Comparison of ENCODE assay signal across 9 mouse cellular contexts in the genomic region with DNA sequence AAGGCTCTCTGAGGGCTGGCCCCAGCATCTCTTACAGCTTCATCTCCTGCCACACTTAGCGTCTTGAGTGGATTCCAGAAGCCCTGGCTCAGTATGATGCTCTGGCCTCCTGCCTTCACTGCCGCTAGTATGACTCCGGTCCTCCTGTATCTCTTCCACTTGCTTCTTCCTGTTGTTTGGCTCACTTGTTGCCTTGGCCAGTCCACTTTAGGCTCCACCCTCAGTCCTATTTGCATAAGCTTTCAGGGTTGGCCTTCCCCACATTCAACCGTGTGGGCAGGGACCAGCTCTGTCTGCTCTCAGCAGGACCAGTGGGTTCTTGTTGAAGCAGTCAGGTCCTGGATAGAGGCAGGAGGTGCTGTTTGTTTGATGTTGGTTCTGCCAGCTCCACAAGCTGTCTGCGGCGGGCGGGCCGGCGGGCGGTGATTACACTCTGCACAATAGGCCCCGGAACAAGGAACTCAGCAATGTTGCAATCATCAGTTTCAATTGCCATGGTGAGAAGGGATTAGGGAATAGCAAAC.
DNase-seq lines count a peak whose midpoint lies in the region; ATAC-seq and TF ChIP-seq lines count a peak whose summit lies in the region.
"Had no signal": no experiment of that assay in that cellular context is flagged by ENCODE, and none has a peak within 500 bp of the region (broad histone marks: within the 10 kb centered on the region; RNA-seq: fewer than 3 reads in every experiment).

No protein-coding gene starts in this region.

- no peaks in the 10 kb centered on the region for H3K9me3 ChIP-seq in embryonic facial prominence, embryonic 14.5 days (ENCODE audit: control insufficient read depth, low read length)
- no peaks in the 10 kb centered on the region for H3K9me3 ChIP-seq in heart, embryonic 14.5 days (ENCODE audit: control insufficient read depth, low read length)
- no peaks in the 10 kb centered on the region for H3K9me3 ChIP-seq in kidney, embryonic 16.5 days (ENCODE audit: low read length)

- no peak overlapping the region for H3K4me3 ChIP-seq in embryonic facial prominence, embryonic 14.5 days (ENCODE audit: low read depth, low read length)
- peak overlapping the region in 1 of 2 experiments; percentile 13; a peak in 2 of 4 replicates for H3K4me3 ChIP-seq in heart, embryonic 14.5 days (ENCODE audit: control insufficient read depth in 1 of 2, insufficient read depth in 1 of 2, low read depth in 1 of 2, low read length in 2 of 2)
- peak overlapping the region; percentile 15 for H3K4me3 ChIP-seq in kidney, embryonic 16.5 days (ENCODE audit: low read length)
- H3K4me3 ChIP-seq in lung, adult 2 months (replicated peaks; ENCODE audit: extremely low read depth, low read depth, low read length), result no peak overlapping the region

- ATAC-seq in embryonic facial prominence, embryonic 14.5 days (ENCODE audit: low read depth), result peak; percentile 82
- ATAC-seq in heart, embryonic 14.5 days (ENCODE audit: insufficient number of reproducible peaks, insufficient read depth, low FRiP score, low read depth), result peak; percentile 44
- ATAC-seq in kidney, embryonic 16.5 days (ENCODE audit: low FRiP score, low TSS enrichment), result peak; percentile 97

- 6% methylated on average over 11 of the region's 11 CpGs for WGBS in embryonic facial prominence, embryonic 14.5 days
- 0% methylated on average over 11 of the region's 11 CpGs for WGBS in heart, embryonic 14.5 days
- WGBS in kidney, embryonic 16.5 days, result under 1% methylated on average over 11 of the region's 11 CpGs
- WGBS in lung, adult 2 months, result 3% methylated on average over 11 of the region's 11 CpGs

- DNase-seq in left cerebral cortex, postnatal 14 days (ENCODE audit: low spot score in 2 of 2), result peak; percentile 14 to 32
- no peak for DNase-seq in left cerebral cortex, adult 8-10 months (ENCODE audit: low spot score in 2 of 2)
- DNase-seq in embryonic facial prominence, embryonic 14.5 days (ENCODE audit: low spot score), result peak; percentile 86
- DNase-seq in lung, adult 2 months, result peak; percentile 53
- DNase-seq in ovary, postnatal 10 days (ENCODE audit: low spot score), result peak; percentile 13
- no peak for DNase-seq in spleen, postnatal 36 days (ENCODE audit: low spot score in 2 of 2)

- H3K4me2 ChIP-seq in embryonic facial prominence, embryonic 14.5 days (ENCODE audit: low read depth, low read length), result peak overlapping the region; percentile 30
- H3K4me2 ChIP-seq in heart, embryonic 14.5 days (ENCODE audit: low read length), result peak overlapping the region; percentile 59
- peak overlapping the region; percentile 43 for H3K4me2 ChIP-seq in kidney, embryonic 16.5 days (replicated peaks; ENCODE audit: low read depth, low read length)

- H3K9ac ChIP-seq in embryonic facial prominence, embryonic 14.5 days (ENCODE audit: low read depth, low read length), result no peak overlapping the region
- H3K9ac ChIP-seq in heart, embryonic 14.5 days (ENCODE audit: low read length), result no peak overlapping the region
- no peak overlapping the region for H3K9ac ChIP-seq in kidney, embryonic 16.5 days (replicated peaks; ENCODE audit: low read length)

- no peak for TF ChIP-seq CTCF in lung, adult 2 months (IDR thresholded peaks at IDR 0.05; ENCODE audit: insufficient read depth, low read length)

- H3K4me1 ChIP-seq in embryonic facial prominence, embryonic 14.5 days (ENCODE audit: control insufficient read depth, insufficient read depth, low read length), result 0 out of 2 replicates have a peak, but pooled peaks cover 7% of the 10 kb centered on the region
- H3K4me1 ChIP-seq in heart, embryonic 14.5 days (ENCODE audit: control insufficient read depth in 2 of 2, insufficient read depth in 2 of 2, low read length in 2 of 2), result peaks cover 8 to 10% of the 10 kb centered on the region in 2 experiments; a peak in 2 of 4 replicates
- H3K4me1 ChIP-seq in kidney, embryonic 16.5 days (ENCODE audit: insufficient read depth, low read length), result peaks cover 7% of the 10 kb centered on the region
- H3K4me1 ChIP-seq in lung, adult 2 months (ENCODE audit: control insufficient read depth, insufficient read depth, low read length), result no peaks in the 10 kb centered on the region

- no peaks in the 10 kb centered on the region for H3K36me3 ChIP-seq in embryonic facial prominence, embryonic 14.5 days (ENCODE audit: control insufficient read depth, insufficient read depth, low read length)
- no peaks in the 10 kb centered on the region for H3K36me3 ChIP-seq in heart, embryonic 14.5 days (ENCODE audit: control insufficient read depth, insufficient read depth, low read length)
- H3K36me3 ChIP-seq in kidney, embryonic 16.5 days (ENCODE audit: insufficient read depth, low read length), result no peaks in the 10 kb centered on the region

- TF ChIP-seq POLR2A in lung, adult 2 months (IDR thresholded peaks at IDR 0.05; ENCODE audit: borderline replicate concordance, extremely low read depth, low read depth, low read length), result no peak

- H3K27ac ChIP-seq in embryonic facial prominence, embryonic 14.5 days (replicated peaks; ENCODE audit: low read depth, low read length), result no peak overlapping the region
- no peak overlapping the region for H3K27ac ChIP-seq in heart, embryonic 14.5 days (replicated peaks in 1 of 2; ENCODE audit: control insufficient read depth in 1 of 2, insufficient read depth in 1 of 2, low read depth in 2 of 2, low read length in 2 of 2)
- H3K27ac ChIP-seq in kidney, embryonic 16.5 days (ENCODE audit: low read length), result no peak overlapping the region

- intact Hi-C loops in left cerebral cortex, postnatal 14 days (cut with DNase I), result no loop called here

- H3K27me3 ChIP-seq in embryonic facial prominence, embryonic 14.5 days (replicated peaks; ENCODE audit: control insufficient read depth, insufficient read depth, low read length), result peaks cover 4% of the 10 kb centered on the region; the same call in 1 of the 2 replicates
- 0 out of 2 replicates have a peak, but pooled peaks cover 8% of the 10 kb centered on the region for H3K27me3 ChIP-seq in heart, embryonic 14.5 days (ENCODE audit: control insufficient read depth, insufficient read depth, low read length)
- H3K27me3 ChIP-seq in kidney, embryonic 16.5 days (ENCODE audit: insufficient read depth, low read length), result 0 out of 2 replicates have a peak, but pooled peaks cover 5% of the 10 kb centered on the region
- H3K27me3 ChIP-seq: CH12.LX had no signal

Comparison
In these comparisons a context has a peak if more than half of its experiments do, and no peak if none do; other contexts are left out.
1. DNase-seq: peak in left cerebral cortex, postnatal 14 days (2 of 2), embryonic facial prominence, embryonic 14.5 days (single experiment), lung, adult 2 months (single experiment) and ovary, postnatal 10 days (single experiment); none in left cerebral cortex, adult 8-10 months (0 of 2) and spleen, postnatal 36 days (0 of 2).
2. ATAC-seq: peak in every context shown above with its lines; median percentile 97 in kidney, embryonic 16.5 days; 82 in embryonic facial prominence, embryonic 14.5 days; 44 in heart, embryonic 14.5 days.
3. Peak in every context shown above with its lines, with median percentiles within 50 percentile points of each other: H3K4me2 ChIP-seq.